Mouse (Mus musculus): Measurements from ENCODE around the gene Nt5c.
"Not testable (repeated sequence)": the region's sequence is repeated elsewhere in the genome, so short reads cannot be mapped to it uniquely, and the experiment has no call there.

The Nt5c gene

GRCm38 (mm10) chr11:115467217-115467618 is 24.4 kb downstream of the Nt5c start:
- no peak for DNase-seq (ENCODE audit: low spot score in 2 of 2)

- no peak for DNase-seq (ENCODE audit: low spot score in 2 of 2)
Observed at GRCm38 (mm10) chr11:115464851-115465250, 26.8 kb downstream of the Nt5c start.

- DNase-seq (ENCODE audit: low spot score in 2 of 2) = no peak
Observed at GRCm38 (mm10) chr11:115463397-115463796, 28.3 kb downstream of the Nt5c start.

GRCm38 (mm10) chr11:115462243-115462891 is 29.3 kb downstream of the Nt5c start, which contains the start of gene Slc16a5:
Gene Slc16a5 (plus strand): TSS chr11:115462474.
- DNase-seq (ENCODE audit: low spot score in 2 of 2) = no peak

GRCm38 (mm10) chr11:115461846-115462242 is 29.8 kb downstream of the Nt5c start:
- no peak for DNase-seq (ENCODE audit: low spot score in 2 of 2)

GRCm38 (mm10) chr11:115460976-115461375 is 30.7 kb downstream of the Nt5c start:
- no peak for DNase-seq (ENCODE audit: low spot score in 2 of 2)

GRCm38 (mm10) chr11:115457405-115457804 is 34.3 kb downstream of the Nt5c start:
- no peak for DNase-seq (ENCODE audit: low spot score in 2 of 2)

- no peak for DNase-seq (ENCODE audit: low spot score in 2 of 2)
Observed at GRCm38 (mm10) chr11:115456182-115456581, 35.5 kb downstream of the Nt5c start.

GRCm38 (mm10) chr11:115455619-115456018 is 36.0 kb downstream of the Nt5c start:
- no peak for DNase-seq (ENCODE audit: low spot score in 2 of 2)

- DNase-seq (ENCODE audit: low spot score in 2 of 2) = not testable (repeated sequence)
Observed at GRCm38 (mm10) chr11:115454822-115455221, 36.8 kb downstream of the Nt5c start.

- DNase-seq (ENCODE audit: low spot score in 2 of 2) = no peak
Observed at GRCm38 (mm10) chr11:115453306-115453705, 38.4 kb downstream of the Nt5c start.

- DNase-seq (ENCODE audit: low spot score in 2 of 2) = no peak
Observed at GRCm38 (mm10) chr11:115452281-115452860, 39.3 kb downstream of the Nt5c start.

- DNase-seq (ENCODE audit: low spot score in 2 of 2) = peak in 1 of 2 experiments; percentile 36
Observed at GRCm38 (mm10) chr11:115451781-115452241, 39.9 kb downstream of the Nt5c start.

GRCm38 (mm10) chr11:115450176-115450575 is 41.5 kb downstream of the Nt5c start:
- no peak for DNase-seq (ENCODE audit: low spot score in 2 of 2)

- DNase-seq (ENCODE audit: low spot score in 2 of 2) = no peak
Observed at GRCm38 (mm10) chr11:115448998-115449397, 42.7 kb downstream of the Nt5c start.

GRCm38 (mm10) chr11:115448075-115448474 is 43.6 kb downstream of the Nt5c start:
- DNase-seq (ENCODE audit: low spot score in 2 of 2) = no peak

GRCm38 (mm10) chr11:115447321-115447885 is 44.3 kb downstream of the Nt5c start:
- DNase-seq (ENCODE audit: low spot score in 2 of 2) = no peak

GRCm38 (mm10) chr11:115446906-115447305 is 44.8 kb downstream of the Nt5c start:
- DNase-seq (ENCODE audit: low spot score in 2 of 2) = no peak

GRCm38 (mm10) chr11:115441417-115441816 is 50.2 kb downstream of the Nt5c start:
- no peak for DNase-seq (ENCODE audit: low spot score in 2 of 2)
